Mouse (Mus musculus): ENCODE data around the gene Naip2. TPM values are rescaled to one million over a fixed set of nuclear protein-coding genes. Genes with fewer than 3 reads are reported as not detected.

Naip2 gene
- polyA plus RNA-seq, 1 experiment = 0.21 TPM

DNA sequence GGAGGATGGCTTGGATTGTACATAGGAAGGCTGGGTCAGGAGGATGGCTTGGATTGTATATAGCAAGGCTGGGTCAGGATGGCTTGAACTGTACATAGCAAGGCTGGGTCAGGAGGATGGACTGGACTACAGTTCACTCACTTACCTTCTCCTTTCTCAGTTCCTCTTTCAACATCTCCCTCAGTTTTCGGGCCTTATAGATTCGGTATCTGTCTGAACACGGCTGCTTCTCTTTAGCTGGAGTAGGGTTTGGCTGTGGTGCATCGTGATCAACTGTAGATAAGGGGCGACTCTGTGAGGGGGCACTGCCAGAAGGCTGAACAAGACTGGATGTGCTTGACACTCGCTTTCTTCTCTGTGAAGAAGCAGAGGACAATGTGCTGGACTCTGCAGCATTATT is 103.1 kb downstream of the Naip2 start:
- TF ChIP-seq CTCF (IDR thresholded peaks at IDR 0.05; ENCODE audit: control insufficient read depth, insufficient read depth, insufficient read length) (no peak), USF1 (IDR thresholded peaks at IDR 0.05; ENCODE audit: low read depth) (no peak), MYOG (IDR thresholded peaks at IDR 0.05; ENCODE audit: control insufficient read depth, extremely low read depth, insufficient read length) (no peak), MAX (IDR thresholded peaks at IDR 0.05) (no peak), MYOD1 (IDR thresholded peaks at IDR 0.05; ENCODE audit: control insufficient read depth, insufficient read length, low read depth) (no peak), CEBPB (IDR thresholded peaks at IDR 0.05; ENCODE audit: low read depth) (no peak), FOSL1 (IDR thresholded peaks at IDR 0.05; ENCODE audit: insufficient read depth, low read length, poor library complexity, severe bottlenecking) (no peak)
- H3K27me3 ChIP-seq (ENCODE audit: control insufficient read depth, insufficient read depth, insufficient read length) = no peaks in the 10 kb centered on the region
- no peak overlapping the region for H3K4me3 ChIP-seq (ENCODE audit: insufficient read depth, poor library complexity, severe bottlenecking)
- H3K36me3 ChIP-seq (ENCODE audit: control insufficient read depth, insufficient read depth) = peaks cover 62% of the 10 kb centered on the region
- peaks cover 51% of the 10 kb centered on the region for H3K79me3 ChIP-seq (ENCODE audit: low read depth)
- H3K79me2 ChIP-seq (ENCODE audit: control insufficient read depth, insufficient read depth) = peaks cover 54% of the 10 kb centered on the region
- H3ac ChIP-seq (ENCODE audit: control insufficient read depth, insufficient read length, low read depth) = no peak overlapping the region

Other genes starting within 250 kb of the Naip2 start
- gene Mccc2, start 186.5 kb downstream of the Naip2 start, polyA plus RNA-seq (2012; fragmentation: generic; extraction: Trizol) = 7.8 TPM
- gene Bdp1, start 98.0 kb downstream of the Naip2 start, polyA plus RNA-seq (2012; fragmentation: generic; extraction: Trizol) = 3.0 TPM
- gene Serf1, start 94.1 kb downstream of the Naip2 start, polyA plus RNA-seq (2012; fragmentation: generic; extraction: Trizol) = 30.0 TPM
- gene Smn1, start 77.2 kb downstream of the Naip2 start, polyA plus RNA-seq (2012; fragmentation: generic; extraction: Trizol) = 72.8 TPM
- gene Naip5, start 44.2 kb upstream of the Naip2 start, polyA plus RNA-seq (2012; fragmentation: generic; extraction: Trizol) = 0.01 TPM
- 0.05 TPM for gene Naip6, start 115.6 kb upstream of the Naip2 start, polyA plus RNA-seq (2012; fragmentation: generic; extraction: Trizol)